Mouse (Mus musculus) spleen, adult 2 months (tissue): ENCODE measurements around the gene Os9.

Source experiments
- CTCF ChIP-seq: fragments of 200-500 bp; IDR thresholded peaks from 2 replicates; pipeline ENCODE4 v1.5.1; 2011; ENCODE audit warnings: mild to moderate bottlenecking, inconsistent platforms; ENCODE audit not compliant: insufficient read depth, insufficient read length, insufficient replicate concordance; ENCODE audit errors: extremely low read depth
- POLR2A ChIP-seq: fragments of 200-500 bp; IDR thresholded peaks from 2 replicates; pipeline ENCODE4 v1.6.1; 2011; ENCODE audit warnings: low read depth, low read length, inconsistent platforms

DNA sequence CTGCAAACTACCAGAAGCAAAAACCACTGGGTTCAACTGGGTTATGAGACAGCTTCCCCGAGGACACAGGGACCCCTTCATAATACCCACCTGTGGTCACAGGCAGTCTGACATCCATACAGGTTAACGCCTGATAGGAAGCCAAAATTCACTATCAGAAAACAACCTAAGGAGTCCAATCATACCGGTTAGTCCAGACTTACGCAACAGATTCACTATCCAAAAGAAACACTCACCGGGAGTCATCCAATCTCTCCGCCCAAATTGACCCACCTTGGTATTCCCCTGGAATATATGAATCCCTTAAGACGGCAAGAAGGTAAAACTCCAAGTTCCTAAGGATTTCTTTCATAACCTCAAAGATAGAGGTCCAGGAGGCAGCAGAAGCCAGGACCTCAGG lies 23.6 kb upstream of the Os9 start:
- TF ChIP-seq CTCF = no peak
- TF ChIP-seq POLR2A = no peak
